Mouse (Mus musculus): Measurements from ENCODE around the gene Baiap2l1. TPM values are rescaled to one million over a fixed set of nuclear protein-coding genes. Genes with fewer than 3 reads are reported as not detected.

The Baiap2l1 gene
- total and polyA plus RNA-seq, 3 experiments = 0.11 TPM; not detected in 2

GRCm38 (mm10) chr5:144303071-144303470 lies 54.8 kb downstream of the Baiap2l1 start:
- no peaks in the 10 kb centered on the region for H3K36me3 ChIP-seq (replicated peaks)
- no peak for DNase-seq (ENCODE audit: low spot score)
- no peaks in the 10 kb centered on the region for H3K27me3 ChIP-seq (ENCODE audit: insufficient read depth, low read length)
- TF ChIP-seq TAL1 (conservative IDR thresholded peaks at IDR 0.05; ENCODE audit: low read depth, low read length) (no peak), GATA1 (IDR thresholded peaks at IDR 0.05; ENCODE audit: borderline replicate concordance, low read length) (no peak)
- no peak overlapping the region for H3K4me3 ChIP-seq (ENCODE audit: low read depth, low read length)
- ATAC-seq (ENCODE audit: extremely low read depth, insufficient number of reproducible peaks, low FRiP score, poor library complexity, severe bottlenecking) = no peak; the same call in 1 of the 2 replicates
- H3K4me1 ChIP-seq (ENCODE audit: insufficient read depth, low read depth, low read length) = no peaks in the 10 kb centered on the region
- H3K9me3 ChIP-seq (replicated peaks) = no peaks in the 10 kb centered on the region

GRCm38 (mm10) chr5:144296090-144296604 lies 61.8 kb downstream of the Baiap2l1 start:
- no peak for ATAC-seq (ENCODE audit: extremely low read depth, insufficient number of reproducible peaks, low FRiP score, poor library complexity, severe bottlenecking)
- no peak for DNase-seq (ENCODE audit: low spot score)
- no peak overlapping the region for H3K4me3 ChIP-seq (ENCODE audit: low read depth, low read length)
- no peaks in the 10 kb centered on the region for H3K4me1 ChIP-seq (ENCODE audit: insufficient read depth, low read depth, low read length)
- H3K9me3 ChIP-seq (replicated peaks) = no peaks in the 10 kb centered on the region
- H3K27me3 ChIP-seq (ENCODE audit: insufficient read depth, low read length) = no peaks in the 10 kb centered on the region
- H3K36me3 ChIP-seq (replicated peaks) = no peaks in the 10 kb centered on the region
- TF ChIP-seq GATA2 (IDR thresholded peaks at IDR 0.05; ENCODE audit: borderline replicate concordance, low read depth, low read length) (no peak), CTCF (IDR thresholded peaks at IDR 0.05; ENCODE audit: low read depth, low read length) (no peak), TAL1 (conservative IDR thresholded peaks at IDR 0.05; ENCODE audit: low read depth, low read length) (no peak), POLR2AphosphoS5 (IDR thresholded peaks at IDR 0.05; ENCODE audit: insufficient replicate concordance, low read depth, low read length) (no peak), GATA1 (IDR thresholded peaks at IDR 0.05; ENCODE audit: borderline replicate concordance, low read length) (no peak)

- no peak for DNase-seq (ENCODE audit: low spot score)
- ATAC-seq (ENCODE audit: extremely low read depth, insufficient number of reproducible peaks, low FRiP score, poor library complexity, severe bottlenecking) = no peak
- TF ChIP-seq GATA2 (IDR thresholded peaks at IDR 0.05; ENCODE audit: borderline replicate concordance, low read depth, low read length) (no peak), POLR2AphosphoS5 (IDR thresholded peaks at IDR 0.05; ENCODE audit: insufficient replicate concordance, low read depth, low read length) (no peak), GATA1 (IDR thresholded peaks at IDR 0.05; ENCODE audit: borderline replicate concordance, low read length) (no peak), TAL1 (conservative IDR thresholded peaks at IDR 0.05; ENCODE audit: low read depth, low read length) (no peak), CTCF (IDR thresholded peaks at IDR 0.05; ENCODE audit: low read depth, low read length) (no peak)
Observed at GRCm38 (mm10) chr5:144295357-144295756, 62.6 kb downstream of the Baiap2l1 start.

GRCm38 (mm10) chr5:144294908-144295307 lies 63.0 kb downstream of the Baiap2l1 start:
- no peaks in the 10 kb centered on the region for H3K4me1 ChIP-seq (ENCODE audit: insufficient read depth, low read depth, low read length)
- TF ChIP-seq TAL1 (conservative IDR thresholded peaks at IDR 0.05; ENCODE audit: low read depth, low read length) (no peak), GATA1 (IDR thresholded peaks at IDR 0.05; ENCODE audit: borderline replicate concordance, low read length) (no peak), POLR2AphosphoS5 (IDR thresholded peaks at IDR 0.05; ENCODE audit: insufficient replicate concordance, low read depth, low read length) (no peak), CTCF (IDR thresholded peaks at IDR 0.05; ENCODE audit: low read depth, low read length) (no peak), GATA2 (IDR thresholded peaks at IDR 0.05; ENCODE audit: borderline replicate concordance, low read depth, low read length) (no peak)
- ATAC-seq (ENCODE audit: extremely low read depth, insufficient number of reproducible peaks, low FRiP score, poor library complexity, severe bottlenecking) (no peak), DNase-seq (ENCODE audit: low spot score) (no peak)
- H3K36me3 ChIP-seq (replicated peaks) = no peaks in the 10 kb centered on the region
- no peak overlapping the region for H3K4me3 ChIP-seq (ENCODE audit: low read depth, low read length)
- no peaks in the 10 kb centered on the region for H3K27me3 ChIP-seq (ENCODE audit: insufficient read depth, low read length)
- H3K9me3 ChIP-seq (replicated peaks) = no peaks in the 10 kb centered on the region

More at GRCm38 (mm10) chr5:144295357-144295756, 62.6 kb downstream of the Baiap2l1 start:
- no peak overlapping the region for H3K4me3 ChIP-seq (ENCODE audit: low read depth, low read length)
- no peaks in the 10 kb centered on the region for H3K4me1 ChIP-seq (ENCODE audit: insufficient read depth, low read depth, low read length)
- H3K27me3 ChIP-seq (ENCODE audit: insufficient read depth, low read length) = no peaks in the 10 kb centered on the region
- no peaks in the 10 kb centered on the region for H3K36me3 ChIP-seq (replicated peaks)
- H3K9me3 ChIP-seq (replicated peaks) = no peaks in the 10 kb centered on the region

- ATAC-seq (ENCODE audit: extremely low read depth, insufficient number of reproducible peaks, low FRiP score, poor library complexity, severe bottlenecking) (no peak; the same call in 1 of the 2 replicates), DNase-seq (ENCODE audit: low spot score) (no peak)
- Histone ChIP-seq H3K9me3 (replicated peaks) (no peaks in the 10 kb centered on the region), H3K27me3 (ENCODE audit: insufficient read depth, low read length) (no peaks in the 10 kb centered on the region), H3K4me1 (ENCODE audit: insufficient read depth, low read depth, low read length) (no peaks in the 10 kb centered on the region), H3K4me3 (ENCODE audit: low read depth, low read length) (no peak overlapping the region), H3K36me3 (replicated peaks) (no peaks in the 10 kb centered on the region)
- no peak for TF ChIP-seq CTCF (IDR thresholded peaks at IDR 0.05; ENCODE audit: low read depth, low read length)
- no peak for TF ChIP-seq GATA2 (IDR thresholded peaks at IDR 0.05; ENCODE audit: borderline replicate concordance, low read depth, low read length)
- TF ChIP-seq GATA1 (IDR thresholded peaks at IDR 0.05; ENCODE audit: borderline replicate concordance, low read length) = no peak
- TF ChIP-seq TAL1 (conservative IDR thresholded peaks at IDR 0.05; ENCODE audit: low read depth, low read length) = no peak
- no peak for TF ChIP-seq POLR2AphosphoS5 (IDR thresholded peaks at IDR 0.05; ENCODE audit: insufficient replicate concordance, low read depth, low read length)
Observed at GRCm38 (mm10) chr5:144289769-144290440, 68.0 kb downstream of the Baiap2l1 start.

- Histone ChIP-seq H3K4me3 (ENCODE audit: low read depth, low read length) (no peak overlapping the region), H3K27me3 (ENCODE audit: insufficient read depth, low read length) (no peaks in the 10 kb centered on the region), H3K9me3 (replicated peaks) (no peaks in the 10 kb centered on the region), H3K4me1 (ENCODE audit: insufficient read depth, low read depth, low read length) (no peaks in the 10 kb centered on the region), H3K36me3 (replicated peaks) (no peaks in the 10 kb centered on the region)
- ATAC-seq (ENCODE audit: extremely low read depth, insufficient number of reproducible peaks, low FRiP score, poor library complexity, severe bottlenecking) (no peak), DNase-seq (ENCODE audit: low spot score) (no peak)
- TF ChIP-seq TAL1 (conservative IDR thresholded peaks at IDR 0.05; ENCODE audit: low read depth, low read length) (no peak), POLR2AphosphoS5 (IDR thresholded peaks at IDR 0.05; ENCODE audit: insufficient replicate concordance, low read depth, low read length) (no peak), GATA1 (IDR thresholded peaks at IDR 0.05; ENCODE audit: borderline replicate concordance, low read length) (no peak), GATA2 (IDR thresholded peaks at IDR 0.05; ENCODE audit: borderline replicate concordance, low read depth, low read length) (no peak), CTCF (IDR thresholded peaks at IDR 0.05; ENCODE audit: low read depth, low read length) (no peak)
Observed at GRCm38 (mm10) chr5:144288391-144288790, 69.5 kb downstream of the Baiap2l1 start.
